Mouse (Mus musculus) monocyte, adult 2 months (primary cell): ENCODE measurements around the gene Rbpj.
"Not testable (repeated sequence)": the region's sequence is repeated elsewhere in the genome, so short reads cannot be mapped to it uniquely, and the experiment has no call there.

ENCODE experiments used
- DNase-seq, 2 experiments: peaks; one replicate each; pipeline ENCODE4 v3.0.0; 2022; ENCODE audit warnings: low spot score in 2 of 2, low read depth in 1 of 2

The Rbpj gene

DNA sequence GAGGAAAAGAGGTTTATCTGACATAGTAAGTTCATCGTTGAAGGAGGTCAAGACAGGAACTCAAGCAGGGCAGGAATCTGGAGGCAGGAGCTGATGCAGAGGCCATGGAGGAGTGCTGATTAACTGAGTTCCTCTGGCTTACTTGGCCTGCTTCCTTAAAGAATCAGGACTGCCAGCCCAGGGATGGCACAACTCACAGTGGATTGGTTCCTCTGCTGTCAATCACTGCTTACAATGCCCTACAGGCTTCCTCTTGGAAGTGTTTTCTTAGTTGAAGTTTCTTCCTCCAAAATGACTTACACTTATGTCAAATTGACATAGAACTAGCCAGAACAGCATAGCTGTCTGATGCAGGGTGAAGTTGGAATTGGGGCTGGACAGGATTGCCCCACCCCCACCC lies 196.5 kb downstream of the Rbpj start:
- DNase-seq = no peak

DNA sequence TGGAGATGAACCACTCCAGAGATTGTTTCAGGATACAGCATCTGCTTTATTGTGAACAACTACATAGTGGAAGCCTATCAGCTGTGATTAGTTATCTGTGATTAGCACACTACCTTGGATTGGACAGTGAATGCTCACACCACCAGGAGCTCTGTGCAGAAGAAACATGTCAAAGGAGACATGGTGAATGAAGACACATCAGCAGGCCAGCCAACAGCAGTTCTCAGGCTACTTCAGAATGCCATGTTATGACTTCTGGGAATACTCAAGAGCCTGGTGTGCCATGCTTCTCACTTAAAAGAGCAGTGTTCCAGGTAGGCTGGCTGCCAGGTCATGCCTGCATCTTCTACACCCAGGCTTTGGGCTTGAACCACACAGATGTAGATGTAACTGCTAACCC lies 197.7 kb downstream of the Rbpj start:
- no peak for DNase-seq

DNA sequence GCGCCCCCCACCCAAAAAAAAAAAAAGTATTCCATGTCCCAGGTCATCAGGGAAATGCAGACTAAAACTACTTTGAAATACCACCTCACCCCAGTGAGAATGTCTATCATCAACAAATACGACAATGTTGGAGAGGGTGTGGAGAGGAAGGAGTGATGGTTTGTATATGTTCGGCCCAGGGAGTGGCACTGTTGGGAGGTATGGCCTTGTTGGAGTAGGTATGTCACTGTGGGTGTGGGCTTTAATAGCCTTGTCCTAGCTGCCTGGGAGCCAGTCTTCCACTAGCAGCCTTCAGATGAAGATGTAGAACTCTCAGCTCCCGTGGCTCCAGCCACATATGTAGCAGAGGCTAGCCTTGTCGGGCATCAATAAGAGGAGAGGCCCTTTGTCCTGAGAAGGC lies 202.1 kb downstream of the Rbpj start:
- no peak for DNase-seq

DNA sequence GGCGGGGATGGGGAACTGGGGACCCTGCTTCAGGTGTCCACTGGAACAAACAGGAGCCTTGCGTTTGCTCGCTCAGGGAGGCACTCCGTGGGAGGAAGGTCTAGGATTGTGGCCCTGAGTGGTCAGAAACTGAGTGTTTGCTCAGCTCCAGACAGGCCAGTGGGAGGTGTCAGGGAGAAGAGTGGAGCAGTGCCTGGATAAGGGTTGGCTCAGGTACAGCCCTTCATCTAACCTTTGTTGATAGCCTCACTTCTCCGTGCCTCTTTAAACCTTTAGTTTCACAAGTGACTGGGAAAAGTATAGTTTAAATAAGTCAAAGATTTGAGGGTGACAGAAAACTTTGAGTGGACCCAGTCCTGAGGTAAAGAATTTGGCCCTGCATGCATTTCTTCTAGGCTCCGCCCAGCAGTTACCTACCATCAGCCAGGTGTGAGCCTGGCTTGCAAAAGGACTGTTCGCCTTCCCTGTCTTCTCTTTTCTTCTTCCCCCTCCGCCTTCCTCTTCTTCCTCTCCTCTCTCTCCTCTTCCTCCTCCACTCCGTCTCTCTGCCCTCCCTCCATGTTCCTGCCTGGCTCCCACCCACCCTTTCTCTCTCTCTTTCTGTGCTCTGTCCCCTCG lies 204.5 kb downstream of the Rbpj start:
- DNase-seq = no peak

DNA sequence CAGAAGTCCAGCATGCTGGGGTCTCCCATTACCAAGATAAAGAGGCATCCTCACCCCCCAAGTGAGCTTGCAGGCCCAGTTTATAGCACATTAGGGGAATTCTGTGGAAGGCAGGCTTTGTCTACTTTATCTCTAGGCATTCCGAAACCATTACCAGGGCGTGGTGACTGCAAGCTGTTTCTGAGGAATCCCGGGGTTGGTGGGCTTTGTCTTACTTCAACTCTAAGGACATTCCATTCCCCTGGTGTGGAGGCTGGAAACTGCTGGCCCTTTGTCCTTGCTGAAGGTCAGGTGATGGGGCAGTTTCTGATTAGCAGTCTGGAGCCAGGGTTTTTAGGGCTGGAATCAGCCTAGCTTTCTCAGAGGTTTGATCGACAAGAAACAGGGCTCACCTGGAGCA lies 205.6 kb downstream of the Rbpj start:
- no peak for DNase-seq

DNA sequence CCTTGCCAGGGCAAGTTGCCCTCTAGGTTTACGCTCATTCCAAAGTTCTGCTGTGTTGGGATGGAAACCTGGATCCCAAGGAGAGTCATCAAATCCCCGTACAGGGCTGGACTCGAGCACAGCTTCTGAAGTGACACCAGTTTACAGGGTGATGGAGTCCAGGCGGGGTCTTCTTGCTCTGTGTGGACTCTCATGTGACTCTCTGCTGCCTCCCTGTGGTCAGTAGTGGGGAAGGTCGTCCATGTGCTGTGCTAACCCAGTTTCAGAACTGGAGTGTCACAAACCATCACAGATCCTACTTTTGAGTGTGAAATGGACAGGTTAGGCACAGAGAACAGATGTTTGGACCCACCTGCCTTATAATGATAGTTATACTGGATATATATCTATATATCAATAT lies 206.4 kb downstream of the Rbpj start:
- DNase-seq = no peak

DNA sequence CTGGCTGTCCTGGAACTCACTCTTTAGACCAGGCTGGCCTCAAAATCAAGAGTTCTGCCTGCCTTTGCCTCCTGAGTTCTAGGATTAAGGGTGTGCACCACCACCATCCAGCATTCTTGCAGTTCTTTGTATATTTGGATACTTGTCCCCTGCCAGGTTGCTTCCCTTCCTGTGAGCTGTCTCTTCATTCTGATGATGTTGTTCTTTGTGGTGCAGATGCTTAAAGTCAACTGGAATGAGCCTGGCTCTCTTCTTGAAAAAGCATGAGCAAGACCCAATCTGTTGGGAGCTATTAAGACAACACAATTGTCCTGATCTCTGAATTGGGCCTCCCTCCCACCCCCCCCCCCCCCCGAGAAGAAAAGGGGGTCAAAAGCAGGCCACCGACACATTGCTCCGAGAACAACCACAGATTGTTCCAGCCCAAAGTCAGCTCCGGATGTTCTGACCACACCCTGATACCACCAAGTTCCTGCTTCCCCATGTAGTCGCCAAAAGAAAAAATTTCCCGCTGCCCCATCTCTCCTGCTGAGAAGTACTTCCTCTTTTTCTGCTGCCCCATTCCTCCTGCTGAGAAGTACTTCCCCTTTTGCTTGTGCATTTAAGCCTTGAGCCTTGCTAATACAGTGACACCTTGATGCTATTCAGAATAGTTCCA lies 207.7 kb downstream of the Rbpj start:
- not testable (repeated sequence) for DNase-seq

DNA sequence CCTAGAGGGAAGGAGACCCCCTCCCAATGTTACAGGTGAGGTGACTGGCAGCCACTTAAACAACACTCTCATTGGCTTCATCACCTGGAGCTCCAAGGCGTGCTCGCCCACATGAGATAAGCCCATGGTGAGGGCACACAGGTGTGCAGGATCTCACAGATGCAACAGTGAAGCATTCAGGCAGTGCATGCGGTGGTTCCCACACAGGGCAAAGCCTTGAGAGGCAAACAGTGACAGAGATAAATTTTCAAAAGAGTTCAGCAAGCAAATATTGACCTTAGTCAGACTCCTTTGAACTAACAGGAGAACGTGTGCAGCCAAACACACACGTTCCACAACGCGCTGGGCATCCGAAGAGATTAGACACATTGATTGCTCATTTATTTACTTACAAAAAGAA lies 210.7 kb downstream of the Rbpj start:
- DNase-seq = no peak

DNA sequence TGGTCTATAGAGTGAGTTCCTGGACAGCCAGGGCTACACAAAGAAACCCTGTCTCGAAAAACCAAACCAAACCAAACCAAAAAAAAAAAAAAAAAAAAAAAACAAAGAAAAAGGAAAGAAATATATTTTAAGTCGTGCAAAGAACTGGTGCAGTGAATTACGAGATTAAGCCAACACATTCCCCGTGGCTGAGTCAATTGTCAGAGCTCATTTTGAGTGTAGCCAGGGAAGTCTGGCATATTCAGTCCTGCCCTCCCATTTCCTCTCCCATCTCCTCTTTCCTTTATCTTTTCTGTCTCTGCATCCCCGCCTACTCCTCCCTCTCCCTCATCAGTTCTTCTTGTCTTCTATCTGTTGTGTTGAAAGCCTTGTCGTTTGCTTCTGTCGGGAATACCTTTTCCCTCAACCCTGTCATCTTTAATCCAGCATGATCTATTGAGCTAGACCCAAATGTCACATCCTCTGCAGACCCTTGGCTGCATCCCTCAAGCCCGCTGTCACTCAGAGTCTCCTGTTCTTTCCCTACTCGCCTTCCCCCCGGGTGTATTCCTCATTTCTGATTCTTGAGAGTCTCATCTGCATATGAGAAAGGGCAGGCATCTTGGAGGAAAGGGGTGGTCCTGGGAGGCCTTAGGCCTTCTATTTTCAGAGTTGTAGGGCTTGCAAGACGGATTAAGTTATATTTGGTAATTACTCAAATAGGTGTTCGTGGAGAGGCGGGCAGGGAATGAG lies 212.2 kb downstream of the Rbpj start:
- DNase-seq = no peak

DNA sequence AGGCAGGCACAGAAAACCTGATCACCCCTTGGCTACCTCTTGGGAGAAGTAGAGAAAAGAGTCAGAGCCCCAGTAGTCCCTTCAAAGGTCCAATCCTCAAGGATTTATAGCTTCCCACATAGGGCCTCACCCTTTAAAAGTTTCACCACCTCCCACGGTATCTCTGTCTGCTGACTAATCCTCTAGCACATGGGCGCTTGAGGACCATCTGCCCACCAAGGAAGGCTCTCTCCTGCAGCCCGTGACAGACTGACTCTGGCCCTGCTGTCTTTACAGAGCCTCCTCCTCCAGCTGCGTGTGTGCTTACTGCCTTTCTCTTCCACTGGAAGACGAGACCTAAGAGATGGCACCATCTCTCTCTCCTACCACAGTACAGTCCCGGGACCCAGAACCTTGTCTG lies 213.7 kb downstream of the Rbpj start:
- DNase-seq = no peak

DNA sequence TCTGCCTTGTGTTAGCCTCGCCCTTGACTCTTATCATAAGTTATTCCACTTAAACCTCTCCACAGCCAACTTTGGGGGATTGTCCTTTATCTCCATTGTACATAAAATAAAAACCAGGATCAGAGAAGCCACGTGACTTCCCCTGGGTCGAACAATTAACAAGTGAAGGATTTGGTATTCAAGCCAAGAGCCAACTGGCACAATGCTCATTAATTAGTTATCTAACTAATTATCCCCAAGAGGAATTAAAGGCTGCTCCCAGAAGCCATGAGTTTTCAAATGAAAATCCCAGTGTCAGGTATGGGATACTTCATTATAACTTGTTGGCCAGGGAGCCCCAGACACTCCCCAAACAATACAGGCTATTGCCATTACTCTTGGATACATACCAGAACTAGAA lies 218.0 kb downstream of the Rbpj start:
- no peak for DNase-seq

DNA sequence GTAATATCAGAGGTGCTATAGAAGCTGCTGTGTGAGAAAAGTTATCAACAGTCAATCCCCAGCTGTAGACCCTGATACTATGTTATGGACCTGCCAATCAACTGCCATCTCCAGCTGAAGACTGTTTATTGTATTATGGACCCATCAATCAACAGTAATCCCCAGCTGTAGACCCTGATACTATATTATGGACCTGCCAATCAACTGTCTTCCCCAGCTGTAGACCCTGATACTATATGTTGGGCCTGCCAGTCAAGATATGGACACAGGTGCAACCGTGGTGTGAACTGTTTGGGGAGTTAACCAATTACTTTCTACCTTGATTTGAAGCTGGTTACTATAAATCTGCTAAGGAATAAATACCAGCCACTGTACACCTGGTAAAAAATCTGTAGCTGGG lies 218.5 kb downstream of the Rbpj start:
- no peak for DNase-seq

DNA sequence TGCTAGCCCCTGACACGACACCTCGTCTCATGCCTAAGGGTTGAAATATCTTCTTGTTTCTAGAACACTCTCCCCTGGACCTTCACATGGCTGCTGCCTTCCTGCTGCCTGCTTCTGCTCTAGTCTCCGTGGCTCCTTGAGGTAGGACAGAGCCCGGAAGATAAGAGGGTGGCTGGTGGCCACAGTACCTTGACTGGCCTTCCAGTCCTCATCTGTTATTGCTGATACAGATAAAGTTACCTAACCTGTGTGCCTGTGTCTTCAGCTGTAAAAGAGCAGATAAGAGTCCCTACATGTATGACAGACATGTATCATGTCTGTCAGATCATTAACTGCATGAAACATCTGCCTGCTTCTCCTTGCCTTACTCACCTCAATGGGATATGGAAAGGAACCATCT lies 219.7 kb downstream of the Rbpj start:
- no peak for DNase-seq

DNA sequence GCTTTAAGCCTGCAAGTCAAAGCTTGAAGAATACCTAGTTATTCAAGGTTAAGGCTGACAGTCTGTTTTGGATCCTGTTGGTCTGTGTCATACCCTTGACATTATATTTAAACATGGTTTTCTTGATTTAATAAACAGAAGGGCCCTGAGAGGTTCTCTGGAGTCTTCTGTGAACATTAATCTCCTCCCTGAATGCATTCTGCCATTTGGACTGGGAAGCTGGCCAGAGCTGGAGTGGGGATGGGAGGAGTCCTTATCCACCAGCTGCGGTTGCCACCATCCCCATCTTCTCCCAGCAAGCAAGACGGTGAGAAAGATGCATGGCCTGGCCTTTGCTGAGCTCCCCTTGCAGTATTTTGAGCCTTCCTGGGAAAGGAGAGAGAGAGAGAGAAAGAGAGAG lies 220.4 kb downstream of the Rbpj start:
- no peak for DNase-seq

DNA sequence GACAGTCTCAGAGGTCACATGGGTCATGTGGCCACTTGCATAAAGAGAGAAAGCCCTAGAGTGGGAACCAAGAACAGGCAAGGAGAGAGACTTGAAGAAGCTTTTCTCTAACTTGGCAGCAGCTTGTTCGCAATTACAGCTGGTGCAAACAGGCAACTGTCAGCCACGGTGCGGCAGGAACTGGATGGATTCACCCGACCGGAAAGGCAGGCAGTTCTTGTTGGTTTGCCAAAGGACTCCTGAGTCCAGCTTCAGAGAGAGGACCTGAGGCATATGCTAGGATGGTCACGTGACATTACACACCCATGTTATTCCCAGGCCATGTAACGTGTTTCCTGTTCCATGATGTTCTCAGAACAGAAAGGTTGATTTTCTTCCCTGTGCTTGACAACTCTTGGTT lies 222.4 kb downstream of the Rbpj start:
- DNase-seq = no peak

DNA sequence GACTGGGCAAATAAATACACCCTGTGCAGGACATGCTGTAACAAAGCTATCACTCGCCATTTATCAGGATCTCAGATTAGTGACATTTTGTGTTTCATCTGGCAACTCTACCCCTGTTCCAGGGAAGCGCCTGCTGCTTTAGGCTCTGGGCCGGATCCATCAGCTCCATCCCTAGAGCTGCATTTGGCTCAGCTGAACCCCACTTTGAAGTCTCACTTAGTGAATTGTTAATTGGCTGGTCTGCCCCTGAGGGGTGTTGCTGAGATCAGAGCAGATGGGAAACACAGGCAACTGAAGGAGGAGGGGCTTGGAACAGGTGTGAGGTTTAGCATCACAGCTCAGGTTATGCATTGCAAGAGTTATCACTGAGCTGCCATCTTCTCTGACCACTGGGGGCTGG lies 225.6 kb downstream of the Rbpj start:
- DNase-seq = no peak

DNA sequence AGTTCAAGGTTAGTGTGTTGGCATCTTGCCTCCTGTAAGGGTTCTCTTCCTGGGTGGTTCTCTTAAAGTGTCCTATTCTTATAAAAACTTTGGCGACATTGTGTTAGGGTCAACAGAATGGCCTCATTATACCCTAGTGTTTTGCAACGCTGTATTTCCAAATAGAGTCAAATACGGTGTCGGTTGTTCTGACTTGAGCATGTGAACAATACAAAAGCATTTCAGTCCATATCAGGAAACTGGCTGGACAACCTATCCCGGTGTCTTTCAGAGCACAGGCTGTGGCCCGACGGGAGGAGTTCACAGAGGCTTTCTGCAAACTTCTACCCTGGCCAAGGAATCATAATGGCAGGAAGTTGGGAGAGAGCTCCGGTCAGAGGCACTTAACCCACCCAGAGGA lies 226.1 kb downstream of the Rbpj start:
- no peak for DNase-seq

DNA sequence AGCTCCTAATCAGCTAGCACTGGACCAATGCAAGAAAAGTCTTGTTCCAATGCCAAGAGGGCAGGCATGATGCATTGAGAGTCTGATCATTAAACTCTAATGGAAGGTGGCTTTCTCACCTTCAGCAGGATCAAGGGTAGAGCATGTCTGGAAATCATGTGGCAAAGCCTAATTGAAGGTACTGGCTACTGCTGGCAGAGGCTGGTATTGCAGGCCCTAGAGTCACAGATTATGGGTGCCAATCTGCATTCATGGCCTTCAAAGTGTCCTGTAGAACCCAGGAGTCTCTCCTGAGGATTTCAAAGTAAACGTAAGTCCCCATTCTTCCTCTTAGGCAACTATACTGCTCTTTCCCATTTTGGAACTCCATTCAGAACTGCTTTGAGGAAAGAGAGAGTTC lies 226.7 kb downstream of the Rbpj start:
- DNase-seq = no peak

DNA sequence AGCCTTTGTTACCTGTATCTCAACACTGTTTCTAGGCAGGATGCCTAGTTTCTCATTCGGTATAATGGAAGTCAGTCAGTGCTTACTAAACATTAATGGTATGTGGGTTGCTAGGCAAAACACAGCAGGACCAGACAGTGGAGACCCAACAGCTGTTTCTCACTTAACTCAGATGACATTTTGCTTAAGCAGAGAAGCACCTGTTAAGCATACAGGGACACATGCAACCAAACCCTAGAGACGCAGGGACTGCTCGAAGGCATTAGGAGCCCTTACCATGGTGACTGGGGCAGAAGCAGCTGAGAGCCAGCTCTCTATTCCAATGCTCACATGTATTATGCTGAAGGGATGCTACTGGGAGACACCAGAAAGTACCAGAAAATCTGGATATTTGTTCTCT lies 230.7 kb downstream of the Rbpj start:
- DNase-seq = no peak

DNA sequence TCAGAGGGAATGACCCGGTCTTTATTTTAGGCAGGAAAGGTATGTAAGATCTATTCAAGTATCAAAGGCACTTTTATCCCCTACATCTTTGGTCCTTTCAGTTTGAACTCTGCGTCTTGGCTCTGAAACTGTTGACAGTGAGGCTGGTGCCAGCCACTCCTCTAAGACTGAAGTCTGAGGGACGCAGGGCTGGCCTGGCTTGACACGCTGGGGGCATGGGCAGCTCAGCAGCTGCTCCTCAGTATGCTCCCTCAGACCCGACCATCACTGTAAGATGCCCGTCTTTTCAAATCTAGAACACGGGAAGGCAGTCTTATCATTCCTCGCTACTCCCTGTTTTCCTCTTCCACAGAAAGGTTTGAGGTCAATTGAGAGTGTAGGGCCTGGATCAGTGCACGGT lies 231.8 kb downstream of the Rbpj start:
- DNase-seq = no peak

DNA sequence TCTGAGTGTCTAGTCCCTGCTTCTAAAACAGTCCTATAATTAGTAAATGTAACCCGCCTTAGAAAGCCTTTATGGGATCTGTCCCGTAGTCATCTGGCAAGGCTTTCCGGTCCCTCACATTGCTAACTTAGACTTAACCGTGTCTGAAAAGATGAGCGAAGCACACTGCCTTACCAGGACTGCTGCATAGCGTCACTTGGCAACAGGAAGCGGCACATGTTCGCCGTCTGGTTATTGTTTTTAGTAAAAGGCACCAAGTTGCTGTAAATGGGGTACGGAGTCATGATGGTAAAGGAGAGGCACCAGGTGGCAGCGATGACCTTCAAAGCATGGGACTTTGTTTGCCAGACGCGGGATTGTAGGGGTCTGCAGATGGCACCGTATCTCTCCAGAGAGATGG lies 236.7 kb downstream of the Rbpj start:
- DNase-seq = no peak
